Mouse (Mus musculus) embryo, embryonic 11.5 days (tissue): ENCODE results near the gene Nfasc.

Experiments
- DNase-seq: peaks from one replicate; pipeline ENCODE4 v3.0.0-alpha.2; 2012; ENCODE audit warnings: low read depth, low spot score

Nfasc gene

DNA sequence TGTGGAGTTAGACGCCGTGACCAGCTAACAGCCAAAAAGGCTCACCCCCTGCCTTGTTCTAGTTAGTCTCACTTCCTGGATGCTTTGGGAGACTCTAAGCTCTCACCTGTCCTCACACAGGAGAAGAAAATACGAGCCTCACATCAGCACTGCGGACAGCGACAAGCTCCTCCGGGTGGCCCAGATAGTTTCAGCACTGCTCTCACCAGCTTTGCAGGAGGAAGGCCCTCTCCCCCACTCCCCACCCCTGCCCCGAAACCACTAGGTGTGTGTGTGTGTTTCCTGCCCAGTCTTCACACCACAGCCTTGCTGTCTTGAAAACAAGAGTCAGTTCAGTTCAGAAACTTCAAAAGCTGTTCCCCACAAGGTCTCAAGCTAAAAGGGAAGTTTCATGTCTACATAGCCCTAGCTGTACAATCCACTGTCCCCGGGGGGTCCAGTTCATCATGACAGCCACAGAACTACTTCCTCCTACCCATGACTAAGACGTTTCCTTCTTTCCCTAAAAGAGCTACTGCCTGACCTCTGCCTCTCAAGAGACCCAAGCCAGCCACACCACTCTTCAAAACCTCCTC, 7.6 kb downstream of the Nfasc start:
- DNase-seq, result peak; percentile 48

DNA sequence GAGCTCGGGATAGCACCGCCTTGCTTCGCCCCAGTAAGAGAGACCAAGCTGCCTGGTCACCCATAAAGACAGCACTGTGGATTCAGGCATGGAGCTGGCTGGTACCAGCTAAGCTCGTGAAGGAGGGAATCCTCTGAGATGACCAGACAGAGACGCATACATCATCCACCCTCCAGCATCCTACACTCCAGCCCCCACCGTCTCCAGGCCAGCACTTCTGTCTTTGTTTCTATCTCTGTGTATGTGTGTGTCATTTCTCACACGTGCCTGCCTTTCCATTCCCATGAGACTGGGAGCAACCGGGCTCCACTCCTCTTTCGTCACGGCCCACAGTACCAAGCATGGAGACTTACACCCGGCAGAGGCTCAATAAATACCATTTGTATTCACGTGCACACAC, 9.3 kb downstream of the Nfasc start:
- DNase-seq, result no peak

DNA sequence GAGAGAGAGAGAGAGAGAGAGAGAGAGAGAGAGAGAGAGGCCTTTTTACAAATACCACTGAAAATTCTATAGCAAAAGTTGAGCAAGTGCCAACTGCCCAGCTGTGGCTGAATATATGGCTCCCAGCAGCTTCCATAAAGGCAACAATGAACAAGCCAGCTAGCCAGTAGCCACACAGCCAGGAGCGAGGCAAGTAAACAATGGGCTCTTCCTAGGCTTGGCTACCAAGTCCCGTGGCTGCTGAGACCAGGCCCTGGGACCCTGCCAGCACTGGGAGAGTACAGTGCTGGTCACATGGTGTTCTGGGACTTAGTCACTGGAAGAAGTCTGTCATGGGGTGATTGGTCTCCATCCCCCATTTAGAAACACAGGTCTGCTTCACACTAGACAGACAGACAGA, 14.0 kb downstream of the Nfasc start:
- DNase-seq, result no peak

DNA sequence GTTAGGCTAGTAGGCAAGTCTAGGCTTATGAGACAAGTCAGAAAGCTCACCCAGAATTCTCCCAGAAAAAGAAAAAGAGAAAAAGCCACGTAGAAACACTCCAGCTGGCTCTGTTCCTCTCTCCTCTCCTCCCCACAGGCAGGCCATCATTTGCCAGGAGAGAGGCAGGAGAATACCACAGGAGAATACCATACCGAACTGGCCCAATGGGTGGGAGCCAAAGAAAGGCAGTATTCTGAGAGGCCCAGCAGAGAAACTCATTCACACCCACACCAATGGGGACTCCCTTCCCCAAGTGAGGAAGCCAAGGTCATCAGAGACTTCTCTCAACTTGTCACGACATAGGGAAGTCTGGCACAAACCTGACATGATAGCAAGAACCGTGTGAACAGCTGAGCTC, 19.2 kb downstream of the Nfasc start:
- DNase-seq, result no peak

DNA sequence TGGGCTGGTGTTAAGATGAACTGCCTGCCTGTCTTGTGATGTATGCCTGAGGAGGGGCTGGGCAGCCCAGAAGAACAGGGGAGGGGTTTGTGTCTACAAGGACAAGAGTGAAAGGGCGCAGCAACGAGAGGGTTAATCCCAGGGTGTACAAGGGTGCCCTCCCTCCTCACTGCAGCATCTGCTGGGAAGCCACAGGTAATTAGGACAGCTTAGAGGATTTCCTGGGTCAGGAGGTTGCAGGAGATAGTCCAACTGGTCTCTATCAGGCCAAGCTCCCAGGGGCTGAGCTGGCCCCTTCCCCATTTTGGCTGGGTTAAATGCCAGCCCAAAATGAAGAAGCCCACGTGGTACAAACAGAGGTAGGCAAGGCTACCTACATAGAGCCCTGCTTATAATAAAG, 20.3 kb downstream of the Nfasc start:
- DNase-seq, result no peak

DNA sequence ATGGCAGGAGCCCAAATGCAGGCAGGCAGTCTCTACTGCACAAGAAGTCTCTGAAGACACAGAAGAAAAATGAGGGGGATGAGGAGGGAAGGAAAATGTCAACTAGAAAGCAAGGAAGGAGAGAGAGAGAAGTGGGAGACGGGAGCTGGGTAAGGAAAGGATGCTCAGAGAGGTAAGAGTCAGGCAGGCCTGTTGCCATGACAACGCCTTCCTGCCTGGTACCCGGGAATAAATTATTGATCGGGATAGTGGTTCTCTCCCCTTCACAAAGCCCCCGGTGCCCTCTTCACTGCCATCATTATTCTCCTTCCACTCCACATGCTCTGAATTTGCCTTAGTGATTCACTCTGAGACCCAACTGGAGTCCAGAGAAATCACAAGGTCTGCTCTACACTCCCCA, 23.4 kb downstream of the Nfasc start:
- DNase-seq, result no peak

DNA sequence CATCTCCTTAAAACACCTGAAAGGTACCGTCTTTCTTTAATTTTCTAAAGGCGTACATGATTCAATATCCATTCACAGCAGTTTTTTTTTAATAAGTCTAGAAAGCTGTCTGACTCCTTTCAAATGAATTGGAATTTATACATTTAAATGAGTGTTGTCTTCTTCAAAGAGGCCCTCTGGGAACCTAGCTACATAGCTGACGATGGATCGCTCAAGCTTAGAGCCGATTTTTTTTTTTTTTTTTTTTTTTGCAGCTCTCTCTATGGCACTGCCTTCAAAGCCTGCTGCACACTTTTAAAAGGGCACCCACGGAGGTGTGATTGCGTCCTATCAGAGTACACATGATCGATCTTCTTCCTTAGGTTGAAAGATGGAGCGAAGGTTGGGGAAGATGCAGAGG, 26.6 kb downstream of the Nfasc start:
- no peak for DNase-seq

DNA sequence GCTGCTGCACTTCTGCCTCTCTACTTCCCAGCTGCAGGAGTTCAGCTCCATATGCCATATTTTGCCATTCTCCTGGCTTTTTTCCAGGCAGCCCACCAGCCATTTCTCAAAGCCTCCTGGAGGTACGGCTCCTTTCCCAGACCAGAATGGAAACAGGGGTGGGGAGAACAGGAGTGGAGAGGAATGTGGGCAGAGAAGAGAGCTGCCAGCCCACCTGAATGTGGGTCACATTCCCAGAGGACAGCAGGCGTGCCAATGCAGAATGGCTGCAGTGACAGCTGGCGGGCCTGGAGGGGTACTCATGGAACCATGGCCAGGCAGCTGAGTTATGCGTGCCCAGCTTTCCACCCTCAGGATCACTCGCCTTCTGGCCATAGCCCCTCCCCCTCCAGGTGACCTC, 32.2 kb downstream of the Nfasc start:
- no peak for DNase-seq

DNA sequence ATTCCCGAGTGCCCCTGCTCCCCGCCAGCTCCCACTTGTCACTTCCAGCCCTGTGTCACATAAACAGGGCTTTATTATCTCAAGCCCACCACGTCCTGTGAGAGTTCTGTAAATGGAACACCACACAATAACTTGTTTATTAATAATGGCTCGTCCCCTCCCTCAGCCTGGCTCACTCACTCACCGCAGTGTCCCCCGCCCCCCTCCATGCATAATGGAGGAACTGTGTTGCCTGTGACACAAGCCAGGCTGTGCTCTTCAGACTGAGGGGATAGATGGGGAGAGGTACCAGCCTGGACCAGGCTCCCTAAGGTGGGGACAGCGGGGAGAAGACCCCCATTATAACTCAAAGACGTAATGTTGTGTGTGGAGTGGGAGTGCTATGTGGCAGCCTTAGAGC, 34.3 kb downstream of the Nfasc start:
- no peak for DNase-seq

DNA sequence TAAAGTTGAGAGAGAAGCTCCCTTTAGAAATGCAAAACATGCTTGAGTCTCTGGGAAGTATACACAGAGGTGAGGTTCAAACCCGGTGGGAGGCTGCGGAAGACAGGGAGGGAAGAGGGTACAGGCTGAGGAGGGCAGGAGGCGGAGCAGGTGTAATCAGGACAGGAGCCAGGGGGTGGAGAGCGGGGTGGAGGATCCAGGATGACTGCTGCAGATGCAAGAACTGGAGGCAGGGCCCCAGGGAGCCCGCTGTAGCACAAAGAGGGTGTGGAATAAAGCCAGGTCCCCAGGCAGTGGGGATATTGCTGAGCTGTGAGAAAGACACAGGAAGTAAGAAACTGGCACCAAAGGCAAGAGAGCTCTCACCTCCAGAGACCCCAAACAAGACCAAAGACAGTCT, 38.1 kb downstream of the Nfasc start:
- DNase-seq, result no peak

DNA sequence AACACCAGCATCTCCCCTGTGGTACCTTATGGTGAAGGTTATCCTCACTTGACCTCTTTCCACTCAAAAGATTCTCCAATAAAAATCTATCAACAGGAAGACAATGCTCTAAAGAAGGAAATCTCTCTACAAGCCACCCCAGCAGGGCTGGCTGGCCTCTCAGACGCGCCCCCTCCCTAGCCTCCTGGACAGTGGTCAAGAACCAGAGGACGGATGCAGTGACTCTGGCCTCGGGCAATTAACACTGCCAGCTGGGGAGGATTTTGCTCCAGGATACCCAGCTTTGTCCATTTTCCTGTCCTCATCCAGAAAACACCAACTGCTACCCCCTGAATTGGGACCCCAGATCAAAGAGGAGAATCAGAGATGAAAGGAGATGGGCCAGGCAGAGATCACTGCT, 44.7 kb downstream of the Nfasc start:
- DNase-seq, result no peak

DNA sequence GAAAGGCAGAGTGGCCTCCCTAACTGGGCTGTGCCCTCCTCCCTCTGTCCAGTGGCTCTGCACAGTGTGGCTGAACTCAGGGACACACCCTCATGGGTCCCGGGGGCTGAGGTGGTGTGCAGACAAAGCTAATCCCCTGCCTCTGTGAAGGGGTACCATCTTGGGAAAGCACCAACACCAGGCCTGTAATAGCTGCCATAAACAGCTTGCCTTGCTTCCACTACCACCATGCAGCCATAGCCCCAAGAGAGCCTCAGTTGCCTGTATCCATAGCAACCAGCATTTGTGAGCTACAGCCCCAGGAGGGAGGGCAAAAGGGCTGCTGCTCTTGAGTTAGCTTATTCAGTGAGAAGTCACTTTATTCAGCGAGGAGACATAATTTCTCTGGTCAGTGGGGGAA, 45.4 kb downstream of the Nfasc start:
- peak; percentile 26 for DNase-seq

DNA sequence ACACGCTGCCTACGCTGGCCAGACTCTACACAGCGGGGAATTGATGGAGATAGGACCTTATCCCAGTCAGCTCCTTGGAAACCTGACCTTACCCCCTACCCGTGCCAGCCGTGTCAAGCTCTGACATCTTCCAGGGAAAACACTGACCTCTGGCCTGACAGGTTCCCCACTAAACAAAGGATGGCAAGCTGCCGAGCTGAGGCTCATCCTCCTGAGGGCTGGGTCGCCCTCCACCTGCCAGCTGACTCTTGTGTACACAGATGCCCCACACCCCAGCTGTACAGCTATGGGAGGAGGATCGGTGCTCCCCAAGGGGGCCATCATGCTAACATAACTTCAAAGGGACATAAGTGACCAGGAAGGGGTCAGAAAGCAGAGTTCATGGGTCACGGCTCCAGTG, 47.6 kb downstream of the Nfasc start:
- DNase-seq, result no peak

DNA sequence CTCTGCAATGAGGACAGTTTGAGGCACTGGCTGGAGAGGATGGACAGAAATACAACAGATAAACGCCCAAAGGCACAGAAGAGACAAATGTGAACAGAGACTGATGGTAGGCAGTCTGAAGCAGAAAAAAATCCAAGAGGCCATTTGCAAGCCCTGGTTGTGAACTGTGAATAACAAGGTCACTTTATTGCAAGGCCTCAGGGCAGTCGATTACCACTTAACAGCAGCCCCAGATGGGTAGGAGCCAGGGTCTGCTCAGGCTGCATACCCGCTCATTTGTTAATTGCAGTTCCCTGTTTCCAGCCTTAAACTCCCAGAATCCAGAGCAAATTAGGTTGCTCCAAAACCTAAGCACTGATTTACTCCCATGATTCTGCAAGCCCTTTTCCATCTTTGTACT, 52.4 kb downstream of the Nfasc start:
- no peak for DNase-seq

DNA sequence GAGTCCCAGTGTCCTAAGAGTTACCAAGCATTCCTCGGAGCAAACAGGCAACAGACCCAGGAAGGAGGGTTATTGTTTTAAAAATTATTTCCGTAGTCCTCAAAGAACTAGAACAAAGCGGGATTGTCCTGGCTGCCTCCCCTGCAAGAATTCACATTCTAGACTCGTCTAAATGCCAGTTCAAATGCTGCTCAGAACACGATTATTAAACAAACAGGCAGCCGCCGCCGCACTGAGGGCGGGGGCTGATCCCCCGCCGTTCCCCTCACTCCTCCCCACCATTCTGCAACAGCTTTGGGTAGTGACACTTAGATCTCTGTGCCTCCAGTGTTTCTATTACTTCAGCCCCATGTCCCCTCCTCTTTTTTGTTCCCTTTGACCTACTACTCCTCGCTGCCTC, 62.7 kb downstream of the Nfasc start:
- no peak for DNase-seq

DNA sequence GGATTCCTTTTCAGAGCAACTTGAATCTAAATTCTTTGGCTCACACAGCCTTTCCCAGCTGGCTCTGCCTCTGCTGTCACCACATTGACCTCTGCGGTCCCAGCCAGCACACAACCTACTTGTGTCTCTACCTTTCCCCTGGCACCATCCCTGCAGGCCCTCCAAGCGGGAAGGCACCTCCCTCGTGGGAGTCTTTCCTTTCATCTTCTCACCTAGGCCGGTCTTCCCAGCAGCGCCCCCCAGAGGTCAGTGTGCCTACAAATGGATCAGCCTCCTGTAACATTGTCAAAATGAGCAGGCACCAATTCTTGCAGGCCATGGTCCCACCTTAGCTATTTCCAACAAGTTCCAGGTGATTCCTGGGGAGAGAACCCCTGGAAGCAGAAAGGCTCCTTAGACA, 63.5 kb downstream of the Nfasc start:
- no peak for DNase-seq

DNA sequence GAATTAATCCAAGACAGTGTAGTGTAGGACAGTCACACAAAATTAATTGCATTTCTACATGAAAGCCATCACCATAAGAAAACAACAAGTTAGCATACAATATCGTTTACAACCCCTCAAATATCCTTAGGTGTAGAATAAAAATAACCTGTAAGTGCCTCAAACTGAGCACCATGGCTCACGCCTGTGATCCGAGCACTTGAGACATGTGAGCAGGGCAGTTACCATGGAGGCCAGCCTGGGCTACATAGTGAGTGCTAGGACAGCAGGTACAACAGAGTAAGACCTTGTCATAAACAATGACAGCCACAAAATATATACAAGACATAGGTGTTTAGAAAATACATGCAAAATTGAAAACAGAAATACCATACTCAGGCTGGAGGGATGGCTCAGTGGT, 68.9 kb downstream of the Nfasc start:
- no peak for DNase-seq

DNA sequence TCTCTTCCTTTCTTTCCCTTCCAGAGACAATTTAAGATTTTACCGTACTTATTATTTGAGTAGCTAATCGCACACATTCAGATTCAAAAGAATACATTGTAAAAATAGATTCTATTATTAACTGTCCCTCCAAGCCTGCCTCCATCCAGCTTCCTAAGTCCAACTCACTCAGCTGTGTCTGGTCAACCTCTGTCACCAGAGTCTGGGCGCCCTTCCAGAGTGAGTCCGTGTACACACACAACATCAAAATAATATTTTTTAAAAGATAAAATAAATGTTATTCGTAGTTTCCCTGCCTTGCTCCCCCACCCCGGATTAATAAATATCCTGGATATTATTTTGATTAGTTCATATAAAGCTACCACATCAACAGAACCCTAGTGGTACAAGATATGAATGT, 72.4 kb downstream of the Nfasc start:
- DNase-seq, result no peak

DNA sequence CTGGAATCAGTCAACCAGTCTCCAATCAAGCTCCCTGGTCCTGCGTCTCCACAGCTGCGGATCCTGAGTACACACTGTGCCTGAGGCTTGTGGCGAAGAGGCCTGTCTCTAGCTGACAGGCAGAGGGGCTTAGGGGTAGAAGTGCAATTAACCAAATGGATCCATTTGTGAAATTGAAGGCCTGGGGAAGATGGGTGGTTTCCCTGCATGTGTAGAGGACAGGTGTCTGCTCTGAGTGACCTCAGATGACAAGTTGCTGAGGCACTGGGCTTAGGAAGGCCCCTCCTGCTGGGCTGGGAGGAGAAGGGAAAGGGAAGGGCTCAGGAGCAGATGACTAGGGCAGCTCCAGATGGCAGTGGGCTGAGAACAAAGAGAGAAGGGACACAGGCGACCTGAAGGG, 81.2 kb downstream of the Nfasc start:
- DNase-seq, result no peak

DNA sequence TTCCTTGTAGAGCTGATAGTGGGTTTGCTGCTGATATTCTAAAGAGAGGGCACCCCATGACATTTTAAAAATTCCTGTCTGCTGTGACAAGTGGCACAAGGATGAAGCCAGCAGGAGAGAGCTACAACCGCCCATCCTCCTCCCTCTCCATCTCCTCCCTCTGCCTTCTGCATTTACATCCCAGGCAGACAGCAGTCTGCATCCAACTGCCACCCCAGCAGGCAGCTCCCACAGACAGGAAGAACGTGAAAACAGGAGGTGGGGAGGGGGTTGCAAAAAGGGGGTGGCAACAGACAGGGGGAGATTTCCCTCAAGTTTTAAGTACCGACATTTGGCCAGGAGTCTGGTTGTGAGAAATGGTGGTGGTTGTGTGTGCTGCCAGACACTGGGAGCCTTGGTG, 82.0 kb downstream of the Nfasc start:
- no peak for DNase-seq

DNA sequence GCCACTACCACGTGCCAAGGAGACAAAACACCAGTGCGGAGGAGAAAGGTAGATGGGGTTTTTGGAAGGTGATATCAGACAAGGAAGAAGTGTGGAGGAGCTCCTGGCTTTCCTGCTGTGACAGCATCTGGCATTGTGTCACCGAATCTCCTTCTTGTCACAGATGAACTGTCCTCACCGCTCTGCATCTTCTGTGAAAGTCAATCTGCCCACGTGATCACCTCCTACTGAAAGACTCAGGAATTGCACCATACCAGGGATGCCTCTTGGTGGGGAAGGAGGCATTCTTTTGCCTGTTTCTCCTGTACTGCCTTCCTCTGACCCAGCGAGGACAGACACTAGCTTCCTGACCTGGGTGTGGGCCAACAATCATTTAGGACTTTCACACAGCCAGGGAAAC, 86.0 kb downstream of the Nfasc start:
- DNase-seq, result no peak

DNA sequence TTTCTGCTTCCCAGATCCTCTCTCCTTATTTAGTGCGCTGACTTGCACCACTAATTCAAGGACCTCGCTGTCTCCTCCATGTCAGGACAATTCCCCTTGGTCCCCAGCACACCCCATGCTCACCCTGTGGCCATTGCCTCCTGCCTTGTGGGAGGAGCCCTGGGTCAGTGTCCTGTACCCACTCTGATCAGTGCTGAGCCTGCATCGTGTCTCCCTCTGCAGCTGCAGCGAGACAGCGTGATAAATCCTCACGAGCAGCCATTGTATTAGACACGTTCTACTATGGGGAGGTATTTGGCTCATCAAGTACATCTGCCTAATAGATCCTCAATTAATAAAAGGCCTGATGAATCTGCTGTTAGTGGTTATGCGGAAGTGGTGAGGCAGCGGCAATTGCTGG, 86.8 kb downstream of the Nfasc start:
- DNase-seq, result no peak

DNA sequence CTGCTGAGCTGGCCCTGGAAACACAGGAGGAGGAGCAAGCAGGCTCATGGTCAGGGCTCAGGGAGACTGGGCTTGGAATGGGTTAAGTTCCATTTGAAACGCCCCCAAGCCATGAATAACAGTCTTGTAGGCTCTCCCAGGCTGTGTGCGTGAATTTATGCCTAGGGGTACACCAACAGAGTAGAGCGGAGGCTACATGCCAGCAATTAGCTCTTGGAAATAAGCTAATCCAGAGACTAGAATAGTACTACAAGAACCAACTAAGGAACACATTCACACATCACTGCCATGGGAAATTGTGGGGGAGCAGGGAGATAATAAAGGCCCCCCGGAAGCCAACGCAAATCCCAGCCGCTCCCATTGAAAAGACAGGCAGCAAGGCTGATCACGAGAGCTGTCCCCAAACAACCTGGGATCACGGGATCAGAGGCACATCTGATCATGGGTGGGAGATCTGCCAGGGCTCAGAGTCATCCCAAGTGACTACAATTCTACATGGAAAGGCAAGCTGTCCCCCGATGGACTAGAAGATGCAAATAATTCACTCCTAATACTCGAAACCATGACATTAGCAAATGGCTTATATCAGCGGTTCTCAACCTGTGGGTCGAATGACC, 87.6 kb downstream of the Nfasc start:
- no peak for DNase-seq

DNA sequence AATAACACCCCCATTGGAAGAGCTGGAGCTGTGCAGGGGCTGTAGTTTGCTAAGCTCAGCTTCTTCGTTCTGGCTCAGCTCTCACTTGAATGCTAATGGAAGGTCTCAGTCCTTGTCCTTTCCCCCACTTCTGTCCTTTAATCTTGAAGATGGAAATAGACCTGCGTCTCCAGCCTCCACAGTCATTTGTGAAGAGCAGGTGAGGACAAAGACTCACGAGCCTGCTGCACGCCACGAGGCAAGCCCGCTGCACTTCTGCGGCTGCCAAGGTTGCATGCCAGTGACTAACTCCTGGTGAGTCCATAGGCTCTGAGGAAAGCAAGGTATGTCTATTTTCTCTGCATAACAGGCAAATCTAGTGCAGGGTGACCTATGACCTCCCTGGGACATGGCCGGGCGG, 88.4 kb downstream of the Nfasc start:
- DNase-seq, result no peak
